Mouse (Mus musculus) mammary gland, adult 2 months (tissue): Measurements from ENCODE around the gene Tpsb2. TPM values are rescaled to one million over a fixed set of nuclear protein-coding genes. Genes with fewer than 3 reads are reported as not detected.

Experiments used
- polyA plus RNA-seq: library from polyadenylated mRNA; depleted of rRNA; stranded (reverse); fragments of >200 nt; gene quantifications from 2 replicates; pipeline ENCODE4 v1.2.3, GENCODE M21; 2012; ENCODE audit warnings: low replicate concordance; rRNA removed

The Tpsb2 gene
- polyA plus RNA-seq, result 130 and 146 TPM in 2 replicates

GRCm38 (mm10) chr17:25366005-25366404 lies at the start of gene Tpsb2:
Tpsb2 (plus strand) TSS chr17:25366305.

GRCm38 (mm10) chr17:25318354-25318753 lies 47.8 kb upstream of the Tpsb2 start, which contains the start of gene Prss29:
Prss29 (plus strand) TSS chr17:25318654.

GRCm38 (mm10) chr17:25345462-25345861 lies 20.6 kb upstream of the Tpsb2 start, which contains the start of gene Tpsab1:
Tpsab1 (minus strand) TSS chr17:25345562.

GRCm38 (mm10) chr17:25368973-25369372 lies 2.9 kb downstream of the Tpsb2 start, which contains the start of gene Tpsg1:
Tpsg1 (plus strand) TSS chr17:25369273.

Other genes with a start within 250 kb of the Tpsb2 start
- 0.20 TPM in 1 of 2 replicates, not detected in the other for gene Ptx4, start 245.5 kb upstream of the Tpsb2 start, polyA plus RNA-seq
- 37.0 and 43.4 TPM in 2 replicates for gene Clcn7, start 232.9 kb upstream of the Tpsb2 start, polyA plus RNA-seq
- not detected in 2 replicates for gene Ccdc154, start 203.8 kb upstream of the Tpsb2 start, polyA plus RNA-seq
- not detected in 2 replicates for gene Gm38655, start 190.8 kb upstream of the Tpsb2 start, polyA plus RNA-seq
- 12.1 and 15.0 TPM in 2 replicates for gene BC003965, start 181.8 kb upstream of the Tpsb2 start, polyA plus RNA-seq
- 16.7 and 34.5 TPM in 2 replicates for gene Unkl, start 177.9 kb upstream of the Tpsb2 start, polyA plus RNA-seq
- gene Gnptg, start 126.2 kb upstream of the Tpsb2 start, polyA plus RNA-seq, result 33.3 and 36.1 TPM in 2 replicates
- 19.2 and 25.1 TPM in 2 replicates for gene Tsr3, start 126.1 kb upstream of the Tpsb2 start, polyA plus RNA-seq
- gene Baiap3, start 109.9 kb upstream of the Tpsb2 start, polyA plus RNA-seq, result 6.9 and 16.3 TPM in 2 replicates
- 95.6 and 146 TPM in 2 replicates for gene Ube2i, start 91.7 kb upstream of the Tpsb2 start, polyA plus RNA-seq
- gene Prss34, start 67.9 kb upstream of the Tpsb2 start, polyA plus RNA-seq, result 1.1 and 1.4 TPM in 2 replicates
- gene Prss28, start 57.7 kb upstream of the Tpsb2 start, polyA plus RNA-seq, result not detected in 2 replicates
- gene Prss29, start 47.7 kb upstream of the Tpsb2 start, polyA plus RNA-seq, result not detected in 2 replicates
- gene Tpsab1, start 20.7 kb upstream of the Tpsb2 start, polyA plus RNA-seq, result 1.5 and 2.0 TPM in 2 replicates
- 4.0 and 4.8 TPM in 2 replicates for gene Tpsg1, start 3.0 kb downstream of the Tpsb2 start, polyA plus RNA-seq
- gene Cacna1h, start 67.5 kb downstream of the Tpsb2 start, polyA plus RNA-seq, result 3.6 and 3.7 TPM in 2 replicates
- gene Tekt4, start 88.3 kb downstream of the Tpsb2 start, polyA plus RNA-seq, result not detected in 2 replicates
- not detected in 2 replicates for gene Sstr5, start 131.0 kb downstream of the Tpsb2 start, polyA plus RNA-seq
- 2.3 and 3.2 TPM in 2 replicates for gene Sox8, start 204.4 kb downstream of the Tpsb2 start, polyA plus RNA-seq
- 25.5 and 38.9 TPM in 2 replicates for gene Lmf1, start 212.8 kb downstream of the Tpsb2 start, polyA plus RNA-seq